Mouse (Mus musculus) stomach, postnatal 0 days (tissue): Measurements from ENCODE around the gene Nlrp4f.

Experiments used
- CTCF ChIP-seq: IDR thresholded peaks from 2 replicates; pipeline ENCODE4 v1.5.1; 2016; ENCODE audit warnings: antibody characterized with exemption, low read depth, mild to moderate bottlenecking, moderate library complexity
- EP300 ChIP-seq: optimal IDR thresholded peaks from 2 replicates; pipeline ENCODE3; 2016; ENCODE audit warnings: antibody characterized with exemption

DNA sequence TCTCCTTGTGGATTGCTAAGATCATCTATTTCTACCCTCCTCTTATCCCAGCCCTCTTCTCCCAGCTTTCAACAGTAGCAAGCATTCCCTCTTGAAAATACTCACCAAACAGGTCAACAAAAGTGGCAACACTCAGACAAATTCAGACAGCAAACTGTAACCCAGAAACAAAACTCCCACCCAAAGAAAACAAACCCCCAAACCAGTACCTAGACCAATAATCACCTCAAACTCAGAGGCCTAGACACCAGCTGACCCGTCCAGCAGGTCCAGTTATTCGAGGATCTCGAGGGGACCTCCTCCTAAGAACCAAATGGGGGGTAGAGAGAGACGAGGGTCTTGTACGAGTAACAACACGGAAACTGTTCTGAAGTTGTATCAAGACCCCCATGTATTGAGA lies 20.2 kb upstream of the Nlrp4f start:
- TF ChIP-seq CTCF = no peak
- no peak for TF ChIP-seq EP300
